14 mouse cellular contexts compared by ENCODE assay signal in the genomic region with DNA sequence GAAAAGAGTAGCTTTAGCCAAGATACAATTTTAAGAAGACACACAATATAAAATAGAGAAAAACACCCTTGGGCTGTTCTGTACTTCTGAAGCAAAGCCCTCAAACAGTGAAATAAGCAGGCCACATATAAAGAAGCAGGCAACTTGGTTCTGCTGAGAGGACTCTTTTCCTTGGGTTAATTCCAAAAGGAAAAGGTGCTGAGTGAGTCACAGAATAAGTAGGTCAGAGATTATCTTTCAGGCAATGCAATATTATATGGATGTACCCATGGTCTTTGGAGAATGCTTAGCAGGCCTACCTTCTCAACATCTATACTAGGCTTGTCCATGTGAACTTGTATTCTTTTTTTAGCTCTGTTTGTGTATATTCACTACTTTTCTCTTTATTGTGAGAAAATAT.
"Had no signal": no experiment of that assay in that cellular context is flagged by ENCODE, and none has a peak within 500 bp of the region (broad histone marks: within the 10 kb centered on the region; RNA-seq: fewer than 3 reads in every experiment).

No protein-coding gene starts in this region.

- DNase-seq: gastrocnemius, postnatal 10 days; gastrocnemius, postnatal 25 days; heart, adult 11 months; heart, adult 2 months; heart, postnatal 14 days; heart, postnatal 36 days; kidney, adult 11 months; kidney, adult 2 months; kidney, adult 9 months; kidney, postnatal 14 days; kidney, postnatal 36 days; layer of hippocampus, adult 9-11 months; layer of hippocampus, postnatal 36 days; left cerebral cortex, postnatal 4 days had no signal
